Mouse (Mus musculus) left cerebral cortex, postnatal 25 days (tissue): Measurements from ENCODE around the gene Ppm1f. TPM values are rescaled to one million over a fixed set of nuclear protein-coding genes. Genes with fewer than 3 reads are reported as not detected.
"Not testable (repeated sequence)": the region's sequence is repeated elsewhere in the genome, so short reads cannot be mapped to it uniquely, and the experiment has no call there.

Source experiments
- DNase-seq, 2 experiments: peaks; one replicate each; pipeline ENCODE4 v3.0.0; 2022; ENCODE audit warnings: low spot score in 2 of 2, mixed read lengths in 1 of 2
- intact Hi-C: fragments of 180-260 bp; cut with DNase I; formaldehyde crosslinking; loops from one replicate; pipeline ENCODE4 v1.15.1; 2025
- total RNA-seq, 2 experiments: library from RNA; stranded (reverse); gene quantifications; 2 replicates each; pipeline ENCODE4 v1.2.3; 2021

Gene Ppm1f
- 10 to 100 TPM; 44.8 to 50.9 TPM for total RNA-seq

- intact Hi-C loops = loop anchor here (2.0 kb wide), 1 partner anchor 14 kb away; no protein-coding TSS in a partner anchor
- DNase-seq = peak; percentile 94 to 98
These were observed at the start of gene Ppm1f for GRCm38 (mm10) chr16:16896382-16897055. Gene Ppm1f, plus strand, starts transcription at chr16:16896469.

- intact Hi-C loops = no loop called here
- no peak for DNase-seq
These were observed 47.1 kb upstream of the Ppm1f start for GRCm38 (mm10) chr16:16849196-16849595.

GRCm38 (mm10) chr16:16852411-16852810, 43.9 kb upstream of the Ppm1f start:
- DNase-seq = no peak
- intact Hi-C loops = no loop called here

- DNase-seq = peak; percentile 34 to 36
- intact Hi-C loops = loop anchor here (2.0 kb wide), 1 partner anchor 56 kb away; no protein-coding TSS in a partner anchor
These were observed 41.4 kb upstream of the Ppm1f start for GRCm38 (mm10) chr16:16854836-16855235.

- DNase-seq = peak in 1 of 2 experiments; percentile 64
- intact Hi-C loops = loop anchor here (2.0 kb wide), 1 partner anchor 55 kb away; no protein-coding TSS in a partner anchor
These were observed 40.7 kb upstream of the Ppm1f start for GRCm38 (mm10) chr16:16855541-16855940.

GRCm38 (mm10) chr16:16856054-16856453, 40.2 kb upstream of the Ppm1f start:
- DNase-seq, intact Hi-C loops: not testable (repeated sequence)

- DNase-seq = no peak
- intact Hi-C loops = no loop called here
These were observed 39.4 kb upstream of the Ppm1f start for GRCm38 (mm10) chr16:16856731-16857476.

GRCm38 (mm10) chr16:16862288-16862687, 34.0 kb upstream of the Ppm1f start:
- no peak for DNase-seq
- intact Hi-C loops = no loop called here

GRCm38 (mm10) chr16:16863978-16864377, 32.3 kb upstream of the Ppm1f start, which contains the start of gene Igll1:
Gene Igll1, minus strand, starts transcription at chr16:16863985.
- DNase-seq = no peak
- intact Hi-C loops = no loop called here

GRCm38 (mm10) chr16:16865217-16865616, 31.1 kb upstream of the Ppm1f start:
- intact Hi-C loops = no loop called here

DNA sequence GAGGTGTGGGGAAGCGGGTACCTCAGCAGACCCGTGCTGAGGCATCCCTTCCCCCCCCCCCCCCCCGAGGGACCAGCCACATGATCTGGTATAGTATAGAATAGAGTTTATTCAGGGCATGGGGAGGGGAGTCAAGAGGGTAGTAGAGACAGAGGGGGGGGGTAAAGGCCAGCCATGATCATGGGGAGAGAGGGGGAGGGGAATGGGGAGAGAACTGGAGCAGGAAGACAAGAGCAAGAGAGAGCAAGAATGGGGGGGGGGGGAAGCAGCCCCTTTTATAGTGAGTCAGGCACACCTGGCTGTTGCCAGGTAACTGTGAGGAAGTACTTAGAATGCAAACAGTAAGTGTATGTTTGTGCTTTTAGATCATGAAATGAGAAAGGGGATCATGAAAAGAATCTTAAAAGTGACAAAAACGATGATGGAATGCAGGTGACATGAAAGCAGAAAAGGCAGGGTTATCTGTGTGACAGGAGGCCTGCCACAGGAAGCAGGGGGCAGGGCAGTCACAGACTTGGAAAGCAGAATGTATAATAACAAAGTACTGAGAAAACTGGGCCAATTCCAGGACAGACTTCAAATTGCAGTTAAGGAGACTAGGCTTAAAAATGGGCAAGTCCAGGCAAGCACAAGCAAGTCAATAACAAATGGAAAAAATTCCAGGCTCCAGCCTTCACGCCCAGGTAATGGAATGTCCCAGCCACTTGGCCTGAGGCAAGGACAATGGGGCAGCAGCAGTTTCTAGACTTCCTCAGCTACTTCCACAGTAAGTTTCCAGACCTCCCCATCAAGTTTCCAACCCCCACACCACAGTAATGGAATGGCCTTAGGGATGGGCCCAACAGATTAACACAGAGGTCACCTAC, 30.3 kb upstream of the Ppm1f start:
- intact Hi-C loops = no loop called here
- no peak for DNase-seq

More at GRCm38 (mm10) chr16:16865217-16865616, 31.1 kb upstream of the Ppm1f start:
- no peak for DNase-seq

DNA sequence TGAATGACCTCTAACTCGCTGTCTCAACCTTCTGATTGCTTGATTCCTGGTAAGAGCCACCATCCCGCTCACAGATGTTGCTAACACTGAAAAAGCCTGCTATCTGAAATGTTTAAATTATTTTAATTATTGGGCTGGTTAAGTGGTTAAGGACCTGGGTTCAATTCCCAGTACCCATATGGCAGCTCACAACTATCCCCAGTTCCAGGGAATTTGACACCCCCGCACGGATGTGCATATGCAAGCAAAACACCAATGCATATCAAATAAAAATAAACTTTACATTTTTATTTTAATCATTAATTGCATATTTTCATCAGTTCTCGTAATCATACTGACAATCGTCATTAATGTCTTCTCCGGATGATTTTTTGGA, 26.0 kb upstream of the Ppm1f start:
- intact Hi-C loops = loop anchor here (5.0 to 10.0 kb wide), 3 partner anchors 273 to 568 kb away; partner anchors contain the start of genes Dnm1l and Yars2
- DNase-seq = no peak

DNA sequence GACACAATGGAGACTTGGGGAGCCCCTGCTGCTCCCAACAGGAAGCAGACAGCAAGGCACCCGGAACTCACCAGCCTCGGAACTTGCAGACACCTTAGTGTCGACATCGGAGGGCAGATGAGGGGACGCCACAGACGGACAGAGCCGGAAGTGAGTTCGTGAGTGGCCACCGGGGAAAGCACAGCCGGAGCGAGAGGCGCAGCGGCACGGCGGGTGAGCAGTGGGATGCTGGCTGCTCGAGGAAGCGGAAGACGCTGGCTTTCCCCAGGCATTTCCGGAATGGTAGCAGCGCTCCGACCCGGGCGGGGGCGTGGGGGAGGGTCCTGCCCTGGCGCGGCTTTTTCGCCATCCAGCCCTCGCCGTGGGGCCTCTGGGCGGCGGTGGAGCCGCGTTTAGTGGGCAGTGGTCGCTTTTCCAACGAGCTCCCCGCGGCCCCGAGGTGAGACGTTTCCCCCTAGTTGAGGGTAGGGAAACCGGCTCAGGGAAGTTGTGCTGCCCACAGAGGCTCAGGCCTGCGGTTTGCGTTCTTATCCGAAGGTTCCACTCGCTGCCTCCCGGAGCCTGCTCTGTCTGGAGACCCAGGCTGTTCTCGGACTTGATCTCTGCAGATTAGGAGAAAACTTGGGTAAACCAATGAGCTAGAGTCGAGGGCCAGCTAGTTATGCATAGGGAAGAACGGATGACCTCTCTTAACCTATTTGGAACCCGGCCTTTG, 25.5 kb upstream of the Ppm1f start, which contains the start of the genes Top3b and Vpreb1:
TSS of gene Top3b (plus strand) at position 120 of the 715 bp plus-strand sequence.
TSS of gene Vpreb1 (minus strand) at position 227 of the 715 bp plus-strand sequence.
- intact Hi-C loops = loop anchor here (5.0 to 10.0 kb wide), 3 partner anchors 273 to 568 kb away; partner anchors contain the start of genes Dnm1l and Yars2
- DNase-seq = peak; percentile 87 to 96

DNA sequence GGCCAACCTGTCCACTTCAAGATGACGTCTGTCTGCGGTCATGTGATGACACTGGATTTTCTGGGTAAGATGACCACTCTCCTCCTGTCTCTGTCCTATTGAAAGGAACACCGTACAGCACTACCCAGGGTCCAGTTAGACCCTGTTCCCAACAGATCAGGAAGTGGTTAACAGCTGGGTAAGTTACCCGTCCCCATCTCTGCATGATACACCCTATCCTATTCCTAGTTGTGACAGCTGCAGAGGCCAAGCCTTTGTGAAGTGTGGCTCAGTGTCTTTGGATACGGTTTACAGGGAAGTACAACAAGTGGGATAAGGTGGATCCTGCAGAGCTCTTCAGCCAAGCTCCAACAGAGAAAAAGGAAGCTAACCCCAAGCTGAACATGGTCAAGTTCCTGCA, 17.2 kb upstream of the Ppm1f start:
- intact Hi-C loops = loop anchor here (10.0 kb wide), 1 partner anchor 524 kb away; the partner anchor contains the start of gene Dnm1l
- DNase-seq = no peak

DNA sequence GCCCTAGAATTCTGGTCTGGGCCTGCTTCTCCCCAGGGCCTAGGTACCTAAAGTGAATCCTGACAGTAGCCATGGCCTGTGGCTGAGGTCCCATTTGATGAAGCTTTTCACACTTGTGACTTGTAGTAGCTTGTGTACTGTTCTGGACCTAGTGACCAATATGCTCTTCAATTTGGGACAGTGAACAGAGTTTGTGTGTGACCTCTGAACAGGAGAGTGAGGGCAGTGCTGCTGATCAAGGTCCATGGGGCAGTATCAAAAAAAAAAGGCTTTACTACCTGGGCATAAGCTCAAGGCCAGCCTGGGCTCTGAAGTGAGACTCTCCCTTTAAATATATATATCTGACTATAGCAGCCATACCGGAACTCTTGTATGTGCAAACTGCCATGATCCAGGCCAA, 7.9 kb upstream of the Ppm1f start:
- intact Hi-C loops = no loop called here
- DNase-seq = no peak

- intact Hi-C loops = no loop called here
- no peak for DNase-seq
These were observed 3.9 kb upstream of the Ppm1f start for GRCm38 (mm10) chr16:16892366-16892765.

- no peak for DNase-seq
- intact Hi-C loops = loop anchor here (2.0 kb wide), 1 partner anchor 15 kb away; no protein-coding TSS in a partner anchor
These were observed 271 bp upstream of the Ppm1f start for GRCm38 (mm10) chr16:16896015-16896381.

GRCm38 (mm10) chr16:16897056-16897584, 851 bp downstream of the Ppm1f start:
- intact Hi-C loops = loop anchor here (2.0 kb wide), 1 partner anchor 14 kb away; no protein-coding TSS in a partner anchor
- DNase-seq = no peak
